In the genomic region with DNA sequence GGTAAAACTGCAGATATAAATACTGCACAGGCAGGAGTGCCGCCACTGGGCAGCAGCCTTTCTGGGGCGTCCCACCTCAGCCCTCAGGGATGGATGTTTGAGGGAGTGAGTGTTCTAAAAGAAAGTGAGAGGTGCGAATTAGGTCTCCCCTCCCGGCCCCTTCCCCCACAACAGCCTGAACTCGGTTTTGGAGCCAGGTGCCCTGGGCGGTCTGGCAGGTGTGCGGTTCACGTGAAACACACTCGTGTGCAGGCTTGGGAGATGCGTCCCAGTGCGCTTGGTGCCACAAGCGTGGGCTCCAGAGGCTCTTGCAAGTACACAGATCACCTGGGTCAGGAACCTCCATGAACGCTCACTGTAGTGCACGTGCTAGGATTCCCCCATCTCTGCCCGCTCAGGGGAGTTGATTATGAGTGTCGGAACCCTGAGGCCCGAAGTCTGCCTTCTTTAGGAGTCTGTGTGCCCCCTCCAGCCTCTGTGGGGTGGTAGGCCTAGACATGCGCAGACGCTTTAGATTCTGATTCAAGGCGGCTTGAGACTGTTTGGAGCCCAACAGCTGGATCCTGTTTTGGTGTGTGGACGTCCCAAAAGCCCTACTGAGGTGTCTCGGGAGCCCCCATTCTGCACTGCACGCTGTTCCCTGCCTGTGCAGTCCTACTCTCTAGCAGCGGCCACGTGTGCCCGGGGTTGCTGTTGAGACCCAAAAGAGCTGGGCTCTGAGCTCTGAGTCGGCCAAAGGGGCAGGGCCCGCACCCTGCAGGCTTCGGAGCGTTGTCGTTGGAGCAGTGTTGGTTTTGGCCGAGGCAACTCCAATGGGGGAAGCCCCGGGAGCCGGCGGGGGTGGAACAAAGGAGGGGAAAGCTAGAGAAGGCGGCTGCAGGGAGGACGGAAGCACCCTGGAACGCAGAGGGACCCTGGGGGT, we compare ENCODE assay signal across 8 mouse cellular contexts. TPM values are rescaled to one million over a fixed set of nuclear protein-coding genes. Genes with fewer than 3 reads are reported as not detected.
DNase-seq lines count a peak whose midpoint lies in the region; ATAC-seq lines count a peak whose summit lies in the region.

No protein-coding gene starts in this region.

- H3K4me1 ChIP-seq in neural tube, embryonic 13.5 days (replicated peaks), result peaks cover 73% of the 10 kb centered on the region
- peaks cover 50% of the 10 kb centered on the region for H3K4me1 ChIP-seq in embryonic facial prominence, embryonic 12.5 days
- H3K4me1 ChIP-seq in heart, embryonic 15.5 days (replicated peaks), result peaks cover 59% of the 10 kb centered on the region
- H3K4me1 ChIP-seq in midbrain, embryonic 15.5 days, result peaks cover 31% of the 10 kb centered on the region

- peaks cover 100% of the 10 kb centered on the region for H3K27me3 ChIP-seq in neural tube, embryonic 13.5 days
- H3K27me3 ChIP-seq in embryonic facial prominence, embryonic 12.5 days, result peaks cover 99% of the 10 kb centered on the region
- peaks cover 95% of the 10 kb centered on the region for H3K27me3 ChIP-seq in heart, embryonic 15.5 days
- H3K27me3 ChIP-seq in midbrain, embryonic 15.5 days (replicated peaks), result peaks cover 98% of the 10 kb centered on the region

- no peak overlapping the region for H3K27ac ChIP-seq in neural tube, embryonic 13.5 days (replicated peaks)
- no peak overlapping the region for H3K27ac ChIP-seq in embryonic facial prominence, embryonic 12.5 days
- peak overlapping the region; percentile 6; the same call in 1 of the 2 replicates for H3K27ac ChIP-seq in heart, embryonic 15.5 days
- H3K27ac ChIP-seq in midbrain, embryonic 15.5 days, result no peak overlapping the region

- no peaks in the 10 kb centered on the region for H3K36me3 ChIP-seq in neural tube, embryonic 13.5 days
- no peaks in the 10 kb centered on the region for H3K36me3 ChIP-seq in embryonic facial prominence, embryonic 12.5 days
- H3K36me3 ChIP-seq in heart, embryonic 15.5 days, result no peaks in the 10 kb centered on the region
- no peaks in the 10 kb centered on the region for H3K36me3 ChIP-seq in midbrain, embryonic 15.5 days (replicated peaks)

- H3K9ac ChIP-seq in neural tube, embryonic 13.5 days, result 0 out of 2 replicates have a peak overlapping the region, but pooled peaks have one; percentile 17
- peak overlapping the region; percentile 15; the same call in 1 of the 2 replicates for H3K9ac ChIP-seq in embryonic facial prominence, embryonic 12.5 days
- H3K9ac ChIP-seq in heart, embryonic 15.5 days, result no peak overlapping the region
- H3K9ac ChIP-seq in midbrain, embryonic 15.5 days, result no peak overlapping the region

- no peak for DNase-seq in neural tube, embryonic 10.5 days (ENCODE audit: extremely low spot score, low spot score)
- DNase-seq in kidney, postnatal 14 days, result peak; percentile 77

- ATAC-seq in neural tube, embryonic 13.5 days (ENCODE audit: low read depth), result no peak
- no peak for ATAC-seq in embryonic facial prominence, embryonic 12.5 days (ENCODE audit: insufficient number of reproducible peaks, insufficient read depth, low FRiP score, low TSS enrichment)
- ATAC-seq in heart, embryonic 15.5 days (replicated peaks; ENCODE audit: insufficient number of reproducible peaks, insufficient read depth, low FRiP score, low read depth), result peak; percentile 58
- peak; percentile 37; the same call in 1 of the 2 replicates for ATAC-seq in midbrain, embryonic 15.5 days (replicated peaks)
- ATAC-seq in inflammation-experienced regulatory T-cells, adult 6 months, result no peak
- no peak for ATAC-seq in erythroblast, adult 5-6 weeks (replicated peaks; ENCODE audit: low FRiP score, poor library complexity, severe bottlenecking)

- no peaks in the 10 kb centered on the region for H3K9me3 ChIP-seq in neural tube, embryonic 13.5 days
- H3K9me3 ChIP-seq in embryonic facial prominence, embryonic 12.5 days, result no peaks in the 10 kb centered on the region
- no peaks in the 10 kb centered on the region for H3K9me3 ChIP-seq in heart, embryonic 15.5 days (replicated peaks)
- H3K9me3 ChIP-seq in midbrain, embryonic 15.5 days, result no peaks in the 10 kb centered on the region

- peak overlapping the region; percentile 26; the same call in 1 of the 2 replicates for H3K4me2 ChIP-seq in neural tube, embryonic 13.5 days
- peak overlapping the region; percentile 33 for H3K4me2 ChIP-seq in embryonic facial prominence, embryonic 12.5 days (replicated peaks)
- H3K4me2 ChIP-seq in heart, embryonic 15.5 days, result peak overlapping the region; percentile 39
- peak overlapping the region; percentile 19; the same call in 1 of the 2 replicates for H3K4me2 ChIP-seq in midbrain, embryonic 15.5 days

- H3K4me3 ChIP-seq in neural tube, embryonic 13.5 days, result no peak overlapping the region
- peak overlapping the region; percentile 13 for H3K4me3 ChIP-seq in embryonic facial prominence, embryonic 12.5 days
- H3K4me3 ChIP-seq in heart, embryonic 15.5 days, result peak overlapping the region; percentile 7
- H3K4me3 ChIP-seq in midbrain, embryonic 15.5 days, result no peak overlapping the region

- WGBS in neural tube, embryonic 13.5 days, result 4% methylated on average over 38 of the region's 38 CpGs
- WGBS in embryonic facial prominence, embryonic 12.5 days, result 3% methylated on average over 38 of the region's 38 CpGs
- 10% methylated on average over 38 of the region's 38 CpGs for WGBS in heart, embryonic 15.5 days
- WGBS in midbrain, embryonic 15.5 days, result 4% methylated on average over 38 of the region's 38 CpGs

RNA-seq across cellular contexts. Expression of gene Nfix, which starts 14.1 kb away (rescaled TPM):
- polyA plus RNA-seq in neural tube, embryonic 13.5 days (2015; fragmentation: Nextera tagmentation; extraction: Ambion mirVana), result 28.7 and 34.4 TPM in 2 replicates
- polyA plus RNA-seq in embryonic facial prominence, embryonic 12.5 days (2016; fragmentation: Nextera tagmentation; extraction: Ambion mirVana), result 18.4 and 21.2 TPM in 2 replicates
- polyA plus RNA-seq in heart, embryonic 15.5 days (2015; fragmentation: Nextera tagmentation; extraction: Ambion mirVana), result 15.0 and 20.8 TPM in 2 replicates
- 48.6 and 54.0 TPM in 2 replicates for polyA plus RNA-seq in midbrain, embryonic 15.5 days (2015; fragmentation: Nextera tagmentation; extraction: Ambion mirVana)
- polyA plus RNA-seq in inflammation-experienced regulatory T-cells, adult 6 months (2017; shearing (Covaris generic)), result 1 to 10 TPM in 2 of 3 experiments, under 1 TPM in 1; 0.92 to 6.3 (median 3.1) TPM
- total RNA-seq in erythroblast, adult 5-6 weeks (2015; ENCODE audit: low replicate concordance), result 19.0 and 24.5 TPM in 2 replicates
- 7.9 and 14.1 TPM in 2 replicates for total RNA-seq in erythroblast, adult 5-6 weeks (2017; ENCODE audit: low replicate concordance)

RNA-seq across cellular contexts. Expression of gene Dand5, which starts 36.6 kb away (rescaled TPM):
- polyA plus RNA-seq in neural tube, embryonic 13.5 days (2015; fragmentation: Nextera tagmentation; extraction: Ambion mirVana), result 12.3 and 12.8 TPM in 2 replicates
- polyA plus RNA-seq in embryonic facial prominence, embryonic 12.5 days (2016; fragmentation: Nextera tagmentation; extraction: Ambion mirVana), result 5.3 and 5.5 TPM in 2 replicates
- 5.8 and 6.4 TPM in 2 replicates for polyA plus RNA-seq in heart, embryonic 15.5 days (2015; fragmentation: Nextera tagmentation; extraction: Ambion mirVana)
- 12.3 and 13.4 TPM in 2 replicates for polyA plus RNA-seq in midbrain, embryonic 15.5 days (2015; fragmentation: Nextera tagmentation; extraction: Ambion mirVana)
- polyA plus RNA-seq in inflammation-experienced regulatory T-cells, adult 6 months (2017; shearing (Covaris generic)), result 1 to 10 TPM; 4.7 to 5.6 (median 5.4) TPM
- 2.3 TPM in 1 of 2 replicates, not detected in the other for total RNA-seq in erythroblast, adult 5-6 weeks (2015; ENCODE audit: low replicate concordance)
- total RNA-seq in erythroblast, adult 5-6 weeks (2017; ENCODE audit: low replicate concordance), result 2.3 and 3.9 TPM in 2 replicates

RNA-seq across cellular contexts. Expression of gene Gadd45gip1, which starts 45.3 kb away (rescaled TPM):
- 35.1 and 39.8 TPM in 2 replicates for polyA plus RNA-seq in neural tube, embryonic 13.5 days (2015; fragmentation: Nextera tagmentation; extraction: Ambion mirVana)
- polyA plus RNA-seq in embryonic facial prominence, embryonic 12.5 days (2016; fragmentation: Nextera tagmentation; extraction: Ambion mirVana), result 46.7 and 46.8 TPM in 2 replicates
- 45.3 and 46.5 TPM in 2 replicates for polyA plus RNA-seq in heart, embryonic 15.5 days (2015; fragmentation: Nextera tagmentation; extraction: Ambion mirVana)
- polyA plus RNA-seq in midbrain, embryonic 15.5 days (2015; fragmentation: Nextera tagmentation; extraction: Ambion mirVana), result 35.5 and 36.1 TPM in 2 replicates
- 10 to 100 TPM; 14.6 to 16.7 (median 16.1) TPM for polyA plus RNA-seq in inflammation-experienced regulatory T-cells, adult 6 months (2017; shearing (Covaris generic))
- 4.4 and 5.9 TPM in 2 replicates for total RNA-seq in erythroblast, adult 5-6 weeks (2015; ENCODE audit: low replicate concordance)
- total RNA-seq in erythroblast, adult 5-6 weeks (2017; ENCODE audit: low replicate concordance), result 7.4 and 7.7 TPM in 2 replicates

RNA-seq across cellular contexts. Expression of gene Rad23a, which starts 54.4 kb away (rescaled TPM):
- 69.9 and 74.2 TPM in 2 replicates for polyA plus RNA-seq in neural tube, embryonic 13.5 days (2015; fragmentation: Nextera tagmentation; extraction: Ambion mirVana)
- 96.0 TPM in 2 replicates for polyA plus RNA-seq in embryonic facial prominence, embryonic 12.5 days (2016; fragmentation: Nextera tagmentation; extraction: Ambion mirVana)
- polyA plus RNA-seq in heart, embryonic 15.5 days (2015; fragmentation: Nextera tagmentation; extraction: Ambion mirVana), result 107 and 123 TPM in 2 replicates
- 88.2 and 91.7 TPM in 2 replicates for polyA plus RNA-seq in midbrain, embryonic 15.5 days (2015; fragmentation: Nextera tagmentation; extraction: Ambion mirVana)
- 100 to 1,000 TPM; 128 to 152 (median 145) TPM for polyA plus RNA-seq in inflammation-experienced regulatory T-cells, adult 6 months (2017; shearing (Covaris generic))
- total RNA-seq in erythroblast, adult 5-6 weeks (2015; ENCODE audit: low replicate concordance), result 379 and 406 TPM in 2 replicates
- total RNA-seq in erythroblast, adult 5-6 weeks (2017; ENCODE audit: low replicate concordance), result 572 and 669 TPM in 2 replicates

Comparison
In these comparisons a context has a peak if more than half of its experiments do, and no peak if none do; other contexts are left out.
1. ATAC-seq: peak in heart, embryonic 15.5 days (single experiment) and midbrain, embryonic 15.5 days (single experiment); none in neural tube, embryonic 13.5 days (single experiment), embryonic facial prominence, embryonic 12.5 days (single experiment), inflammation-experienced regulatory T-cells, adult 6 months (single experiment) and erythroblast, adult 5-6 weeks (single experiment).
2. H3K4me3 ChIP-seq: peak in embryonic facial prominence, embryonic 12.5 days (single experiment) and heart, embryonic 15.5 days (single experiment); none in neural tube, embryonic 13.5 days (single experiment) and midbrain, embryonic 15.5 days (single experiment).
3. H3K9ac ChIP-seq: peak in neural tube, embryonic 13.5 days (single experiment) and embryonic facial prominence, embryonic 12.5 days (single experiment); none in heart, embryonic 15.5 days (single experiment) and midbrain, embryonic 15.5 days (single experiment).
4. Peak in every context shown above with its lines, with median percentiles within 50 percentile points of each other: H3K4me2 ChIP-seq.